ENCODE assay signal across 8 mouse cellular contexts in genomic region chrX:19167121-19167853, GRCm38 (mm10).
A peak's percentile ranks its signal among the peaks of the same experiment; 100 is the strongest.
DNase-seq lines count a peak whose midpoint lies in the region; ATAC-seq lines count a peak whose summit lies in the region.

No protein-coding gene starts in this region.

- peak overlapping the region; percentile 14; the same call in 1 of the 2 replicates for H3K4me2 ChIP-seq in liver, embryonic 12.5 days
- no peak overlapping the region for H3K4me2 ChIP-seq in liver, embryonic 11.5 days
- H3K4me2 ChIP-seq in liver, embryonic 15.5 days, result peak overlapping the region; percentile 29

- H3K9ac ChIP-seq in liver, embryonic 12.5 days, result no peak overlapping the region
- H3K9ac ChIP-seq in liver, embryonic 11.5 days (ENCODE audit: low read depth, low read length), result no peak overlapping the region
- H3K9ac ChIP-seq in liver, embryonic 15.5 days, result no peak overlapping the region

- H3K4me3 ChIP-seq in liver, embryonic 12.5 days, result no peak overlapping the region
- no peak overlapping the region for H3K4me3 ChIP-seq in liver, embryonic 11.5 days (ENCODE audit: low read depth, low read length)
- peak overlapping the region; percentile 27 for H3K4me3 ChIP-seq in forebrain, embryonic 10.5 days
- 0 out of 2 replicates have a peak overlapping the region, but pooled peaks have one; percentile 7 for H3K4me3 ChIP-seq in liver, embryonic 15.5 days (replicated peaks)

- no peak overlapping the region for H3K27ac ChIP-seq in liver, embryonic 12.5 days
- H3K27ac ChIP-seq in liver, embryonic 11.5 days (ENCODE audit: low read depth, low read length), result no peak overlapping the region
- no peak overlapping the region for H3K27ac ChIP-seq in forebrain, embryonic 10.5 days
- H3K27ac ChIP-seq in liver, embryonic 15.5 days (replicated peaks), result no peak overlapping the region

- H3K27me3 ChIP-seq in liver, embryonic 12.5 days (replicated peaks), result no peaks in the 10 kb centered on the region
- no peaks in the 10 kb centered on the region for H3K27me3 ChIP-seq in liver, embryonic 11.5 days (replicated peaks; ENCODE audit: control insufficient read depth, insufficient read depth, low read length)
- H3K27me3 ChIP-seq in forebrain, embryonic 10.5 days (ENCODE audit: poor library complexity, severe bottlenecking), result no peaks in the 10 kb centered on the region
- no peaks in the 10 kb centered on the region for H3K27me3 ChIP-seq in liver, embryonic 15.5 days

- H3K36me3 ChIP-seq in liver, embryonic 12.5 days, result no peaks in the 10 kb centered on the region
- H3K36me3 ChIP-seq in liver, embryonic 11.5 days (ENCODE audit: control insufficient read depth, insufficient read depth, low read length), result no peaks in the 10 kb centered on the region
- no peaks in the 10 kb centered on the region for H3K36me3 ChIP-seq in forebrain, embryonic 10.5 days (replicated peaks)
- no peaks in the 10 kb centered on the region for H3K36me3 ChIP-seq in liver, embryonic 15.5 days (replicated peaks)

- ATAC-seq in liver, embryonic 12.5 days, result no peak
- no peak for ATAC-seq in liver, embryonic 11.5 days (replicated peaks; ENCODE audit: low FRiP score)
- ATAC-seq in hematopoietic stem cell, adult 5-6 weeks (replicated peaks in 1 of 2; ENCODE audit: insufficient read depth in 1 of 2, low FRiP score in 2 of 2, low TSS enrichment in 1 of 2, low read depth in 1 of 2, poor library complexity in 2 of 2, severe bottlenecking in 2 of 2), result peak; percentile 55 to 59
- no peak for ATAC-seq in liver, embryonic 15.5 days (ENCODE audit: insufficient read depth)

- DNase-seq in liver, embryonic 11.5 days (ENCODE audit: low spot score), result no peak
- peak; percentile 64 for DNase-seq in adrenal gland, postnatal 14 days
- peak; percentile 15 for DNase-seq in forebrain, embryonic 10.5 days (ENCODE audit: extremely low spot score, low spot score)
- peak; percentile 19 to 39 for DNase-seq in natural killer cell, adult 2 months (ENCODE audit: low spot score in 2 of 2)
- no peak for DNase-seq in left cerebral cortex, adult 9 months (ENCODE audit: low spot score in 2 of 2)

- no peaks in the 10 kb centered on the region for H3K4me1 ChIP-seq in liver, embryonic 12.5 days
- H3K4me1 ChIP-seq in liver, embryonic 11.5 days (replicated peaks; ENCODE audit: control insufficient read depth, insufficient read depth, low read length), result no peaks in the 10 kb centered on the region
- 0 out of 2 replicates have a peak, but pooled peaks cover 7% of the 10 kb centered on the region for H3K4me1 ChIP-seq in forebrain, embryonic 10.5 days
- H3K4me1 ChIP-seq in liver, embryonic 15.5 days (replicated peaks), result no peaks in the 10 kb centered on the region

- H3K9me3 ChIP-seq in liver, embryonic 12.5 days (replicated peaks), result no peaks in the 10 kb centered on the region
- H3K9me3 ChIP-seq in liver, embryonic 11.5 days (ENCODE audit: control insufficient read depth, low read length), result no peaks in the 10 kb centered on the region
- H3K9me3 ChIP-seq in forebrain, embryonic 10.5 days, result no peaks in the 10 kb centered on the region
- H3K9me3 ChIP-seq in liver, embryonic 15.5 days (replicated peaks), result no peaks in the 10 kb centered on the region

- 60% methylated on average over 12 of the region's 12 CpGs for WGBS in liver, embryonic 12.5 days (ENCODE audit: insufficient replicate concordance)
- WGBS in liver, embryonic 11.5 days, result 71% methylated on average over 12 of the region's 12 CpGs
- 63% methylated on average over 12 of the region's 12 CpGs for WGBS in forebrain, embryonic 10.5 days
- WGBS in liver, embryonic 15.5 days (ENCODE audit: insufficient replicate concordance), result 53% methylated on average over 12 of the region's 12 CpGs

Comparison
In these comparisons a context has a peak if more than half of its experiments do, and no peak if none do; other contexts are left out.
1. H3K4me3 ChIP-seq: peak in forebrain, embryonic 10.5 days (single experiment) and liver, embryonic 15.5 days (single experiment); none in liver, embryonic 12.5 days (single experiment) and liver, embryonic 11.5 days (single experiment).
2. ATAC-seq: peak in hematopoietic stem cell, adult 5-6 weeks (2 of 2); none in liver, embryonic 12.5 days (single experiment), liver, embryonic 11.5 days (single experiment) and liver, embryonic 15.5 days (single experiment).
3. DNase-seq: peak in adrenal gland, postnatal 14 days (single experiment), forebrain, embryonic 10.5 days (single experiment) and natural killer cell, adult 2 months (2 of 2); none in liver, embryonic 11.5 days (single experiment) and left cerebral cortex, adult 9 months (0 of 2).